Mouse (Mus musculus) embryonic fibroblast, embryonic 13.5 days (primary cell): Measurements from ENCODE around the gene Nsd2.

Experiments
- CTCF ChIP-seq: IDR thresholded peaks from 2 replicates; pipeline ENCODE4 v1.5.1; 2011; ENCODE audit warnings: mild to moderate bottlenecking, control low read depth, low read length, moderate library complexity, borderline replicate concordance; ENCODE audit not compliant: insufficient read depth
- POLR2A ChIP-seq: IDR thresholded peaks from 2 replicates; pipeline ENCODE4 v1.6.1; 2011; ENCODE audit warnings: low read depth, mild to moderate bottlenecking, control low read depth, low read length, moderate library complexity

GRCm38 (mm10) chr5:33811519-33811918 lies 9.0 kb upstream of the Nsd2 start:
- TF ChIP-seq CTCF: no peak
- no peak for TF ChIP-seq POLR2A
